Mouse (Mus musculus): ENCODE results near the gene Slc4a7. TPM values are rescaled to one million over a fixed set of nuclear protein-coding genes. Genes with fewer than 3 reads are reported as not detected.
A peak's percentile ranks its signal among the peaks of the same experiment; 100 is the strongest.

The Slc4a7 gene
- total and polyA plus RNA-seq, 2 experiments from 2014 or later = 20.8 to 27.5 TPM

DNA sequence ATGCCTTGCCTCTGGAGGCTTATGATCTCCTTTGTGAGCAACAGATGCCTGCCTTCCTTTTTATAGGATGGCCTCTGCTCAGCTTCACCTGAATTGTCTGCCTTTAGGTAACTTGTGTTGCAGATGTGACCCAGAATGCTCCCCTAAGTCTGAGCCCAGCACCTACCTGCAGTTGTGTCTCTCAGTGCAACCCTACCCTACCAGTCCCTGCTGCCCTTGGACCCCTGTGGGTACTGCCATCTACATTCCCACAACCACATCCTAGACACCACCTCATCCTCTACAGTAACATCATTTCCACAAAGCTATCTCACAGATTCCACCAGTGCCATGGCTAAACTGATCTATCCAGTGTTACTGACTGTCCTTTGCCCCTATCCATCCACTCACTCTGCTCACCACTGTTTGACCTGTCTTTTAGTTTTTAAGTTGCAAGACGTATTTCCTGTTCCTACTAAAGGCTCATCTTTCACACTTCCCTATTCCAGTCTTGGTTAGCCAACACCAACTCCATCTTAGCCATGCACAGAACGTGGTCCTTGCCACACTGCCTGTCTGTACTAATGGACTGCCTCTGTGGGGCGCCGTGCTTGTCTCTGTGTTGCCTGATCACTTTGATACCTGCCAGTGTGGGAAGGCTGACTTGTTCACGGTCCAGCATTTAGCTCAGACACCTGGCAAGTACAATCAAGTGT, 102.6 kb downstream of the Slc4a7 start:
- DNase-seq (ENCODE audit: low spot score) (no peak), ATAC-seq (peak; percentile 27; the same call in 1 of the 2 replicates)
- no peak for TF ChIP-seq CTCF (IDR thresholded peaks at IDR 0.05; ENCODE audit: low read depth)
- H3K27me3 ChIP-seq (ENCODE audit: insufficient read depth, low read length) = no peaks in the 10 kb centered on the region
- H3K4me2 ChIP-seq (ENCODE audit: low read depth, low read length) = peak overlapping the region; percentile 38
- H3K9me3 ChIP-seq (ENCODE audit: low read length) = no peaks in the 10 kb centered on the region
- no peak overlapping the region for H3K4me3 ChIP-seq (ENCODE audit: low read length)
- H3K4me1 ChIP-seq (ENCODE audit: insufficient read depth, low read length) = no peaks in the 10 kb centered on the region
- WGBS = 71% methylated on average over 5 of the region's 5 CpGs
- H3K36me3 ChIP-seq (ENCODE audit: insufficient read depth, low read length) = peaks cover 5% of the 10 kb centered on the region; the same call in 1 of the 2 replicates
- no peak overlapping the region for H3K27ac ChIP-seq
- no peak overlapping the region for H3K9ac ChIP-seq (replicated peaks; ENCODE audit: low read length)

DNA sequence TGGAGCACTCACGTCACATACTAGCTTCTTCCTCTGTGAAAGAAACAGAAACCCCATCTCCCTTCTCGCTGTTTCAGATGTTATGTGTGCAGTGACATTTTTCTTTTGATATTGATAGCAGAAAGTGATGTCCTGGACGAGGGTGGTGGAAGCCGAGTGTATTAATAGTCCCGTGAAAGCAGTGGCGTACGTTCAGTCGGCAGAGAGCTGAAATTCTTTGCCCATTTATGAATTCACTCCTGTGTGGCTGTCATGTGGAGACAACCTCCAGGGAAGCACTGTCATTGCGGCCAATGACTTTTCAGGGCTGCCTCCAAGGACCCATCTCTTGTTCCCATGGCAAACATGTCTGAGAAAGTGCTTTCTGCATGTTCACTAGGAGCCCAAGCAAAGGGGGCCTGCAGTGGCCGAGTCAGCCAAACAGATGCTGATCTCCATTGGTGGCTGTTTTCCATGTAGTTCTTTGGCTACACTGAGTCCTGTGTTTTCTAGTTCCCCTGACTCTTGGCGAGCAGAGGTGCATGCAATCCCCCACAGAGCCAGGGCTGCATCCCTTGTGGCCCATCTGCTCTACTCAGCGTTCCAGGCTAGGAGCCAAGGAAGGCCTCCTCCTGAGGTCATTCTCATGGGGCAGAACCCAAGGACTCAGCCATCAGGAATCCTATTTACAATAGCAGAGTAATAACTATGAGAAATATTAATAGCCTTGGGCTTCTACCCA, 130.6 kb downstream of the Slc4a7 start:
- ATAC-seq = peak; percentile 81
- no peak for TF ChIP-seq CTCF (IDR thresholded peaks at IDR 0.05; ENCODE audit: low read depth)
- Histone ChIP-seq H3K9me3 (ENCODE audit: low read length) (no peaks in the 10 kb centered on the region), H3K27ac (no peak overlapping the region), H3K4me2 (ENCODE audit: low read depth, low read length) (no peak overlapping the region), H3K4me1 (ENCODE audit: insufficient read depth, low read length) (no peaks in the 10 kb centered on the region), H3K9ac (replicated peaks; ENCODE audit: low read length) (no peak overlapping the region), H3K4me3 (ENCODE audit: low read length) (no peak overlapping the region), H3K36me3 (ENCODE audit: insufficient read depth, low read length) (no peaks in the 10 kb centered on the region), H3K27me3 (ENCODE audit: insufficient read depth, low read length) (no peaks in the 10 kb centered on the region)
- peak; percentile 55 for DNase-seq (ENCODE audit: low spot score)
- WGBS = 48% methylated on average over 12 of the region's 12 CpGs

DNA sequence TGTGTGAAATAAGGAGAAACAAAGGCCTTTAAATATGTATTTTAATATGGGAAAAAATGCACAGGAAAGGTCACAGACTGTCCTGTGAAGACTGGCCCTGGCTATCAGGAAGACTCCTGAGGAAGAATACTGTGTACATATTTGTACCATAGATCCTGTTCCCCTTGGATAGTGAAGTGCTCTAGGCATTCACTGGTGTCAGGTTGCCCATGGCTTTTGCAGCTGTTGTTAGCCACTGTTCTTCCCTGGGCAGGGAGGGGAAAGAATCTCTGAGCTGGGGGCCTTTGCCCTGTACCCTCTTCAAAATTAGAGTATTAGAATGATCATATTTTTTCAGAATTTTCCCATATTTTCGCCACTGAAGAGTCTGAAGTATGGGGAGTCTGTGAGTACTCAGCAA, 131.4 kb downstream of the Slc4a7 start:
- no peak for TF ChIP-seq CTCF (IDR thresholded peaks at IDR 0.05; ENCODE audit: low read depth)
- WGBS = 86% methylated on average over 1 of the region's 1 CpGs
- ATAC-seq = no peak

DNA sequence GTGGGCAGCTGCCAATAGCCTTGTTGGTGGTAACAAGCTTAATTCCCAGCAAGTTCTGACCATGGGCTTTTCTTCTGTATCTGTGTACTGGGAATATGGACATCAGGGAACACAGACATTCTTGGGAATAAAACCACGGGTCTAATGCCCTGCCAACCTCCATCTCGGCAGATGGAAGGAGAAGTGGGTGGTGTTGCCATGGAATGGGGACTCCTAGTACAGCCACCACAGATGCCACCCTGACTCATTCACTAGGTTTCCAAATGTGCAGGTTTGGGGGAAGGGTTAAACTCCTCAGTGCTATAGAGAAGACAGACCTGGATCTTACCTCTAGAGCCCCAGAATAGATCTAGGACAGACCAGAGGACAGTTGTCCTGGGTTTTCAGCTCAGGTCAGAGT, 132.2 kb downstream of the Slc4a7 start:
- TF ChIP-seq CTCF (IDR thresholded peaks at IDR 0.05; ENCODE audit: low read depth) = no peak
- Histone ChIP-seq H3K27me3 (ENCODE audit: insufficient read depth, low read length) (no peaks in the 10 kb centered on the region), H3K4me1 (ENCODE audit: insufficient read depth, low read length) (no peaks in the 10 kb centered on the region), H3K4me2 (ENCODE audit: low read depth, low read length) (no peak overlapping the region), H3K9me3 (ENCODE audit: low read length) (no peaks in the 10 kb centered on the region), H3K36me3 (ENCODE audit: insufficient read depth, low read length) (no peaks in the 10 kb centered on the region), H3K9ac (replicated peaks; ENCODE audit: low read length) (no peak overlapping the region), H3K4me3 (ENCODE audit: low read length) (no peak overlapping the region), H3K27ac (no peak overlapping the region)
- DNase-seq (ENCODE audit: low spot score) = no peak
- WGBS = 56% methylated on average over 2 of the region's 2 CpGs
- ATAC-seq = no peak

More for the DNA sequence above, 131.4 kb downstream of the Slc4a7 start:
- DNase-seq (ENCODE audit: low spot score) = no peak
- Histone ChIP-seq H3K4me2 (ENCODE audit: low read depth, low read length) (no peak overlapping the region), H3K36me3 (ENCODE audit: insufficient read depth, low read length) (no peaks in the 10 kb centered on the region), H3K4me3 (ENCODE audit: low read length) (no peak overlapping the region), H3K27me3 (ENCODE audit: insufficient read depth, low read length) (no peaks in the 10 kb centered on the region), H3K4me1 (ENCODE audit: insufficient read depth, low read length) (no peaks in the 10 kb centered on the region), H3K27ac (no peak overlapping the region), H3K9me3 (ENCODE audit: low read length) (no peaks in the 10 kb centered on the region), H3K9ac (replicated peaks; ENCODE audit: low read length) (no peak overlapping the region)

DNA sequence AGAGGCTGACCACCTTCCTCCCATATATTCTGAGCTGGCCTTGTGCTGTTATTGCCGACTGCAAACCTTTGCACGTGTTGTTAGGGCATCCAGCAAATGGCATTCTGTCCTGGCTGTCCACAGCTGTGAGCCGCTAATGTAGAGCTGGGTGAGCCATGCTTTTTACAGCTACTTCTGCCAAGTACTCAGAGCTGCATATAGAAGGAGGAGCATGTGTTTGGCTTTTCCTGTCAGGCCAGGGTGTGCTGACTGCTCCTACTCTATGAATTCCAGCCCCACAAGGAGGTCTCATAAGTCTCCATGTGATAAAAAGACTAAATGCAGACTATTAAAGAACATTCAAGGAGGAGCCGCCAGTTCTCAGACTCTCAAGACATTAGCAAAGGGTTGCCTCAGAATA, 135.5 kb downstream of the Slc4a7 start:
- no peaks in the 10 kb centered on the region for H3K36me3 ChIP-seq (ENCODE audit: insufficient read depth, low read length)
- ATAC-seq = no peak
- no peaks in the 10 kb centered on the region for H3K9me3 ChIP-seq (ENCODE audit: low read length)
- WGBS = 79% methylated on average over 4 of the region's 4 CpGs
- H3K4me3 ChIP-seq (ENCODE audit: low read length) = no peak overlapping the region
- no peak for TF ChIP-seq CTCF (IDR thresholded peaks at IDR 0.05; ENCODE audit: low read depth)
- H3K27me3 ChIP-seq (ENCODE audit: insufficient read depth, low read length) = no peaks in the 10 kb centered on the region
- H3K9ac ChIP-seq (replicated peaks; ENCODE audit: low read length) = no peak overlapping the region
- no peak overlapping the region for H3K4me2 ChIP-seq (ENCODE audit: low read depth, low read length)
- no peak overlapping the region for H3K27ac ChIP-seq
- H3K4me1 ChIP-seq (ENCODE audit: insufficient read depth, low read length) = no peaks in the 10 kb centered on the region
- no peak for DNase-seq (ENCODE audit: low spot score)

DNA sequence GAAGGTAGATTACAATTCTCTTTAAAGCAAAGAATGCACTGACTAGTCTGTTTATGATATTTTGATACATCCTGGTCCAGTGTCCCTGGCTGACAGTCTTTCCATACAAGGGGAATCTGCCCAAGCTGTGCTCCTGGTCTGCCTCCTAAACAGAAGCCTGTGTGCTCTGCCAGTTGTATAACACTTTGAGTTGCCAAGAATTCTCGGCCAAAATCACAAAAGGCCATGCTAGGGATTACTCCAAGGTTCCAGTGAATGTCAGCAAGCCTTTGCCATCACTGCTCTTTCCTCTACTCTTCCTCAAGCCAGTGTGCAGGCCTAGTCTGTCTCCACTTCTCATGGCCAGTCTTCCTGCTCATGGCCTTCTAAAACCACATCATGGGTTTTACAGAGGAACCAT, 136.0 kb downstream of the Slc4a7 start:
- no peak for DNase-seq (ENCODE audit: low spot score)
- Histone ChIP-seq H3K4me1 (ENCODE audit: insufficient read depth, low read length) (no peaks in the 10 kb centered on the region), H3K4me3 (ENCODE audit: low read length) (no peak overlapping the region), H3K36me3 (ENCODE audit: insufficient read depth, low read length) (no peaks in the 10 kb centered on the region), H3K27me3 (ENCODE audit: insufficient read depth, low read length) (no peaks in the 10 kb centered on the region), H3K9me3 (ENCODE audit: low read length) (no peaks in the 10 kb centered on the region), H3K9ac (replicated peaks; ENCODE audit: low read length) (no peak overlapping the region), H3K27ac (no peak overlapping the region), H3K4me2 (ENCODE audit: low read depth, low read length) (no peak overlapping the region)
- no peak for TF ChIP-seq CTCF (IDR thresholded peaks at IDR 0.05; ENCODE audit: low read depth)
- ATAC-seq = no peak
- 50% methylated on average over 1 of the region's 1 CpGs for WGBS

Data from hindbrain, postnatal 0 days (tissue).